Mouse (Mus musculus) intestine, postnatal 0 days (tissue): ENCODE measurements around the gene Oaf. TPM values are rescaled to one million over a fixed set of nuclear protein-coding genes. Genes with fewer than 3 reads are reported as not detected.

Experiments
- ATAC-seq: fragments of 200-750 bp; cut with Nextera tagmentation; 2 replicates; pipeline ENCODE4 v1.8.0; 2017; ENCODE audit warnings: mild to moderate bottlenecking, moderate TSS enrichment, moderate library complexity
- H3K27ac ChIP-seq: fragments of 300-500 bp; sonication (generic); 2 replicates; pipeline ENCODE4 v1.5.1; 2014; ENCODE audit warnings: mild to moderate bottlenecking, low read depth, low read length, moderate library complexity
- H3K27me3 ChIP-seq: fragments of 300-500 bp; sonication (generic); replicated peaks from 2 replicates; pipeline ENCODE4 v1.6.1; 2014; ENCODE audit warnings: low read length, mixed read lengths; ENCODE audit not compliant: control insufficient read depth, insufficient read depth
- H3K36me3 ChIP-seq: fragments of 300-500 bp; sonication (generic); 2 replicates; pipeline ENCODE4 v1.6.1; 2014; ENCODE audit warnings: mild to moderate bottlenecking, moderate library complexity; ENCODE audit not compliant: control insufficient read depth, insufficient read depth
- H3K4me1 ChIP-seq: fragments of 300-500 bp; sonication (generic); replicated peaks from 2 replicates; pipeline ENCODE4 v1.6.1; 2014; ENCODE audit warnings: antibody characterized with exemption, low read length, mixed read lengths; ENCODE audit not compliant: control insufficient read depth, insufficient read depth
- H3K4me2 ChIP-seq: fragments of 300-500 bp; sonication (generic); replicated peaks from 2 replicates; pipeline ENCODE4 v1.6.1; 2014; ENCODE audit warnings: low read depth, mild to moderate bottlenecking, moderate library complexity
- H3K4me3 ChIP-seq: fragments of 300-500 bp; sonication (generic); 2 replicates; pipeline ENCODE4 v1.5.1; 2014; ENCODE audit warnings: low read depth, low read length
- H3K9ac ChIP-seq: fragments of 300-500 bp; sonication (generic); 2 replicates; pipeline ENCODE4 v1.6.1; 2014; ENCODE audit warnings: mild to moderate bottlenecking, low read depth, low read length
- H3K9me3 ChIP-seq: fragments of 300-500 bp; sonication (generic); 2 replicates; pipeline ENCODE4 v1.6.1; 2016; ENCODE audit warnings: mixed run types; ENCODE audit not compliant: control insufficient read depth
- CTCF ChIP-seq: sonication (generic); IDR thresholded peaks from 2 replicates; pipeline ENCODE4 v1.5.1; 2016; ENCODE audit warnings: low read depth, mild to moderate bottlenecking, control low read depth, antibody characterized with exemption, moderate library complexity
- WGBS: fragments of 180-500 bp; shearing (Covaris S2); extraction: QIAGEN DNeasy Blood & Tissue Kit; methylation state at CpG from one replicate; pipeline ENCODE4 v1.1.7; 2014; 5-methylcytosine and 5-hydroxymethylcytosine counted together
- polyA plus RNA-seq: library from polyadenylated mRNA; unstranded; fragments of >200 nt; fragmentation: Nextera tagmentation; extraction: Ambion mirVana; gene quantifications from 2 replicates; pipeline ENCODE4 v1.2.1, GENCODE M21; 2015

Oaf gene
- polyA plus RNA-seq, 1 experiment from 2014 or later, result 39.7 TPM

DNA sequence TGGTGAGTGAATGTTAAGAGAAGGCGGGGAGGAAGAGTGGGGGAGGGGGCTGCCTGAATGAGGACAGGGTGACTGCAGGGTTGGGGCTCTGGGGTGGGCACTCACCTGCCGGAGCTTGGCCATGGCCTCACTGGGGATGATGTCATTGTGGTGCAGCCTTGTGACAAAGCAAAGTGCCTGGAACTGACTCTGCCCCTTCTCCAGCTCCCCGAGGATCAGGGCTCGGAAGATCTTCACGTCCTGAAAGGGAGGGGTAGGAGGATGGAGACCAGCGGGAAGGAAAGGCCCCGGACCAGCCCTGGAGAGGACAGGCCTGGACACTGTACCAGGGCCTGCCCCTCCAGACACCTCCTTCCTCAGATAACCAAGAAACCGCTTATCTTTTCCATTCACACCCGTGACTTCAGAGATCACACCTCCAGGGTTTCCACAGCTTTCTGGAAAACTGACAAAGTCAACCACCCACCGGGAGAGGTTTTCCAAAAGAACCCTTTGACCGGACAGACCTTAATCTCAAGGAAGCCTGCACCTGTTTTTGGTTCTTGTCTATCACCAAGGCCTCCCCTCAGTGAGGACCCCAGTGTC, 14.8 kb downstream of the Oaf start:
- ATAC-seq, result no peak
- Histone ChIP-seq H3K27me3 (no peaks in the 10 kb centered on the region), H3K36me3 (peaks cover 37% of the 10 kb centered on the region), H3K9ac (peak overlapping the region; percentile 31), H3K27ac (peak overlapping the region; percentile 93; the same call in 1 of the 2 replicates), H3K4me2 (peak overlapping the region; percentile 7; the same call in 1 of the 2 replicates), H3K4me3 (no peak overlapping the region), H3K9me3 (no peaks in the 10 kb centered on the region), H3K4me1 (peaks cover 28% of the 10 kb centered on the region)
- WGBS, result 32% methylated on average over 11 of the region's 11 CpGs
- no peak for TF ChIP-seq CTCF

DNA sequence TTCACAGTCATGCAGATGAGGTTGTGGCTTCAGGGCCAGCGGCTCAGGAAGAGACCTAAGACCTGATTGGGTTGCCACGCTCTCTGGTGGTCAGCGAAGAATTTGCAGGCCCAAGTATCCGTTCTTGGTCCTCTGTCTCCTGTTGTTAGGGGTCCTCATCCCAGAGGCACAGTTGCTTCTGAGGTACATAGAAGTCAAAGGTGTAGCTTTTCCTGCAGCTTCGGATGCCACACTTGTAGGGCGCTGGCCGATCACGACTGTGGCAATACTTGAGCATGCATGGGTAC, 17.3 kb downstream of the Oaf start:
- H3K27me3 ChIP-seq, result no peaks in the 10 kb centered on the region
- peak overlapping the region; percentile 35; the same call in 1 of the 2 replicates for H3K27ac ChIP-seq
- peaks cover 37% of the 10 kb centered on the region for H3K36me3 ChIP-seq
- 66% methylated on average over 8 of the region's 8 CpGs for WGBS
- H3K4me2 ChIP-seq, result no peak overlapping the region
- no peak overlapping the region for H3K9ac ChIP-seq
- peak; percentile 54 for TF ChIP-seq CTCF
- H3K4me1 ChIP-seq, result peaks cover 21% of the 10 kb centered on the region
- no peak overlapping the region for H3K4me3 ChIP-seq
- ATAC-seq, result no peak
- H3K9me3 ChIP-seq, result no peaks in the 10 kb centered on the region

DNA sequence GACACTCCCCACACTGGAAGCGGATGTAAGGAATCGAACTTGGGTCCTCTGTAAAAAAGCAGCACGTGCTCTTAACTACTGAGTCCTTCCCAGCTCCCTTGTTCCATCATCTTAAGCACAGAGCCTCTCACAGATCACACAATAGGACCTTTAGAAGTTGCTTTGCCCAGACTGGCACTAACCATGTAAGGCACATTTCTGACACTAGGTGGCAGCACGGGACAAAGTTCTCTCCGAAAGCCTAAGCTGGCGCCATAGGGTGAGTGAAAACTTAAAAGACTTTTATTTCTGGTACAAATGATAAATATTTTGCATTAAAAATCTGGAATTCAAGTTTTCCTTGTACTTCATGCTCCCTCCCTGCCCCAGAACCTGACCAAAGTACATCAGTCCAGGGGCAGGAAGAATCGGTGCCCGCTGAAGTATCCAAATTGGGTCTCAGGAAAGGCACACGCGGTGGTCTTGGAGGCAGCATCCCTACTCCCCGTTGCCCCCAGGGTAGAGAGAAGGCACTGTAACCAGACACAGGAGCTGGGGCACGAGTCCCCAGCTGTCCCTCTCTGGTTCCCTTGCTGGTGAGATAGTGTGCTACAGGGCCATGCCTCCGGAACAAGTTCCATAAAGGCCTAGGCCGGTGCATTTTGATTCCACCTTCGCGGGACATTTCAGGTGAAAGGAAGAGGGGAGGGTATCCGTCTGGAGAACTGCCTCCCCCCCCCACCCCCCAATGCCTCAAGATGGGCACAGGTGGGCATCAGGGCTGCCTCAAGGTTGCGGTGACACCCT, 17.9 kb downstream of the Oaf start:
- 0 out of 2 replicates have a peak, but pooled peaks have one; percentile 6 for ATAC-seq
- TF ChIP-seq CTCF, result peak; percentile 92

DNA sequence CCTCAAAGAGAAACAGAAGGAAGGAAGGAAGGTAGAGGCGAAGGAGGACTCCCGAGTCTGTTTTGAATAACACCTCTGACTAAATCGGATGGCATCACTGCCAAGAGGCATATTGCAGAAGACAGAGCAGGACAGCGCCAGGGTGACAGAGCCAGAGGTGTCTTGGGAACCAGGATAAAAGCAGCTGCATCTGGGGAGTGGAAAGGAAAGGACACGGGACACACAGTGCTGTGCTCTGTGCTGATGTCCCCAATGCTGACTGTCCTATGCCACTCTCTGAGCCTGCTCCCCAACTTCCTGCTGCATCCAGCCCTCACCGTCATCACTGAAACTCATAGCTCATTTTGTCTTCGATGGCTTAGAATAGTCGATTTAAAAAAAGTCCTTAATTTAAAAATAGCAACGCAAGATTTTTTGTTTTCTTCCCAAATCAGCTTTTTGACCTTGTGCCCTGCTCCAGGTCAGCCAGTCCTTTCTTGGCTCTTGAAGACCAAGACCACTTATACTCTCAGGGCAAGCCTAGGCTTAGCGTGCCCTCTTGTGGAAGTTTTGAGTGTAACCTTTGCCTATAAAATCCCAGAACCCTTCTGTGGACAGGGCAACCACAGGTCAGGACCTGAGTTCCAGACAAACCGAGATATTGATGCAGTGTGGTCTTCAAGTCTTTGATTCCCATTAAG, 28.8 kb downstream of the Oaf start:
- Histone ChIP-seq H3K4me1 (no peaks in the 10 kb centered on the region), H3K27ac (no peak overlapping the region), H3K4me3 (no peak overlapping the region), H3K9ac (no peak overlapping the region), H3K4me2 (peak overlapping the region; percentile 37; the same call in 1 of the 2 replicates), H3K27me3 (peaks cover 2% of the 10 kb centered on the region; the same call in 1 of the 2 replicates), H3K9me3 (no peaks in the 10 kb centered on the region), H3K36me3 (no peaks in the 10 kb centered on the region)
- no peak for ATAC-seq
- TF ChIP-seq CTCF, result peak; percentile 92
- 29% methylated on average over 11 of the region's 11 CpGs for WGBS

More for the DNA sequence above, 17.9 kb downstream of the Oaf start:
- 47% methylated on average over 18 of the region's 18 CpGs for WGBS
- Histone ChIP-seq H3K9me3 (no peaks in the 10 kb centered on the region), H3K4me3 (no peak overlapping the region), H3K27ac (peak overlapping the region; percentile 35; the same call in 1 of the 2 replicates), H3K4me2 (no peak overlapping the region), H3K27me3 (no peaks in the 10 kb centered on the region), H3K4me1 (peaks cover 16% of the 10 kb centered on the region), H3K9ac (no peak overlapping the region), H3K36me3 (peaks cover 37% of the 10 kb centered on the region)

DNA sequence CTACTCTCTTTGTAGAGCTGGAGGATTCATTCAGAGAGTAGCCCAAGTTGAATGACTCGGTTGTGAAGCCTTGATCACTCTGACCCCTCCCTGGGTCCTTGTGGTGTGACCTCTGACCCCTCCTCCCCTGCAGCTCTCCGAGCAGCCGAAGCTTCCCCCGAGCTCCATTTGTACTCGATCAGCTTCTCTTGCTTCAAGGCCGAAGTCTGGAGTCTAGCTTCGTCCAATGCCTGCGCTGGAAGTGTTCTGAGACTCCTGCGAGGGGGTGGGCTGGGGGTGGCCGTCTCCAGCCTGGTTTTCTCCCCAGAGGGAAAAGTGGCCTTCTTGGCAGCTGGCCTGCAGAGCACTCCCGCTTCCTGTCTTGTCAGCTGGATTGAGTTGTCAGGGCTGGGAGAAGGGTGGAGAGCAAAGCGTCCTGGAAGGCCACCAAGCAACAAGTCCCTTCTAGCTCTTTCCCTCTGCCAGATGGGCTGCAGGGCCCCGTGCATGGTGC, 29.5 kb downstream of the Oaf start, which contains the start of gene Pou2f3:
Pou2f3 (minus strand) TSS at position 180 of the 493 bp plus-strand sequence.
- no peak within 1 kb of the TSS for H3K27ac ChIP-seq
- peaks cover 9% of the 10 kb centered on the region; the same call in 1 of the 2 replicates for H3K27me3 ChIP-seq
- H3K4me1 ChIP-seq, result peaks cover 4% of the 10 kb centered on the region; the same call in 1 of the 2 replicates
- ATAC-seq, result 0 out of 2 replicates have a peak, but pooled peaks have one; percentile 23
- WGBS, result 27% methylated on average over 13 of the region's 13 CpGs
- no peaks in the 10 kb centered on the region for H3K36me3 ChIP-seq
- H3K9ac ChIP-seq, result peak within 1 kb of the TSS; percentile 18; the same call in 1 of the 2 replicates
- H3K9me3 ChIP-seq, result no peaks in the 10 kb centered on the region
- H3K4me3 ChIP-seq, result no peak within 1 kb of the TSS
- peak within 1 kb of the TSS; percentile 37; the same call in 1 of the 2 replicates for H3K4me2 ChIP-seq
- TF ChIP-seq CTCF, result no peak

DNA sequence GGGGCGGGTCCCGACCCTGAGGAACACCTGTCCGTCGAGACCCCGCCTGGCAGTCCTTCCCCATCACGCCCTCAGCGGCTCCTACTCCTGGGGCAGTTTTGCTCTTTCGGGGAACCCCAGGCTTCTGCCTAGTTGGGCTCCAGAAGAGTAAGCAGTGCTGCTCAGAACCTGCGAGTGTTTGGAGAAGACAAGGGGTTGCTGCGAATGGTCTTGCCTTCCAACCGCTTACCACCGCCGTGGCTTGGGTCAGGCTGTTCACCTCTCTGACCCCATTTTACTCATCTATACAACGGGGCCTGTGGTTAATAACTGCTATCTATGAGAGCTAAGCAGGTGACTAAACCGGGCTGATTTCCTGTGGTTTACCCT, 33.7 kb downstream of the Oaf start:
- Histone ChIP-seq H3K4me2 (peak overlapping the region; percentile 70), H3K36me3 (no peaks in the 10 kb centered on the region), H3K9ac (no peak overlapping the region), H3K27ac (no peak overlapping the region), H3K4me3 (peak overlapping the region; percentile 33; the same call in 1 of the 2 replicates), H3K27me3 (peaks cover 20% of the 10 kb centered on the region; the same call in 1 of the 2 replicates), H3K4me1 (peaks cover 8% of the 10 kb centered on the region; the same call in 1 of the 2 replicates), H3K9me3 (no peaks in the 10 kb centered on the region)
- TF ChIP-seq CTCF, result no peak
- ATAC-seq, result 0 out of 2 replicates have a peak, but pooled peaks have one; percentile 6
- 10% methylated on average over 14 of the region's 15 CpGs for WGBS
